Mouse (Mus musculus): ENCODE measurements around the gene Ndufa13.

- no peak for TF ChIP-seq CTCF (IDR thresholded peaks at IDR 0.05; ENCODE audit: low read depth)
- TF ChIP-seq EP300 (IDR thresholded peaks at IDR 0.05; ENCODE audit: low read depth): no peak
Measured at GRCm38 (mm10) chr8:69899876-69900275, 2.5 kb downstream of the Ndufa13 start.
